Mouse (Mus musculus): ENCODE measurements around the gene Sbno1.

Gene Sbno1

GRCm38 (mm10) chr5:124442628-124443027 is 16.8 kb upstream of the Sbno1 start:
- DNase-seq = no peak

- DNase-seq = no peak
Measured at GRCm38 (mm10) chr5:124440094-124440701, 14.4 kb upstream of the Sbno1 start.

GRCm38 (mm10) chr5:124439447-124440093 is 13.8 kb upstream of the Sbno1 start, which contains the start of gene Kmt5a:
Gene Kmt5a (plus strand): TSS chr5:124439930.
- peak; percentile 97 for DNase-seq

- no peak for DNase-seq
Measured at GRCm38 (mm10) chr5:124438746-124439145, 12.9 kb upstream of the Sbno1 start.

- DNase-seq = no peak
Measured at GRCm38 (mm10) chr5:124438229-124438628, 12.4 kb upstream of the Sbno1 start.

GRCm38 (mm10) chr5:124433048-124433447 is 7.2 kb upstream of the Sbno1 start:
- no peak for DNase-seq

GRCm38 (mm10) chr5:124432398-124433012 is 6.7 kb upstream of the Sbno1 start:
- peak; percentile 78 for DNase-seq

- no peak for DNase-seq
Measured at GRCm38 (mm10) chr5:124426475-124427071, 772 bp upstream of the Sbno1 start.

- no peak for DNase-seq
Measured at GRCm38 (mm10) chr5:124424723-124425411, 934 bp downstream of the Sbno1 start.

GRCm38 (mm10) chr5:124424200-124424722 is 1.5 kb downstream of the Sbno1 start:
- no peak for DNase-seq

- DNase-seq = no peak
Measured at GRCm38 (mm10) chr5:124421786-124422185, 4.0 kb downstream of the Sbno1 start.

- DNase-seq = no peak
Measured at GRCm38 (mm10) chr5:124418903-124419302, 6.9 kb downstream of the Sbno1 start.

- DNase-seq = no peak
Measured at GRCm38 (mm10) chr5:124412163-124412562, 13.6 kb downstream of the Sbno1 start.

- DNase-seq = no peak
Measured at GRCm38 (mm10) chr5:124410808-124411207, 15.0 kb downstream of the Sbno1 start.

GRCm38 (mm10) chr5:124393726-124394125 is 32.1 kb downstream of the Sbno1 start:
- DNase-seq = no peak

- no peak for DNase-seq
Measured at GRCm38 (mm10) chr5:124392412-124392811, 33.4 kb downstream of the Sbno1 start.

GRCm38 (mm10) chr5:124387932-124388331 is 37.9 kb downstream of the Sbno1 start:
- no peak for DNase-seq

GRCm38 (mm10) chr5:124380121-124380520 is 45.7 kb downstream of the Sbno1 start:
- DNase-seq = no peak

- DNase-seq = no peak
Measured at GRCm38 (mm10) chr5:124377149-124377548, 48.7 kb downstream of the Sbno1 start.

- no peak for DNase-seq
Measured at GRCm38 (mm10) chr5:124376401-124376800, 49.4 kb downstream of the Sbno1 start.

- no peak for DNase-seq
Measured at GRCm38 (mm10) chr5:124374298-124374697, 51.5 kb downstream of the Sbno1 start.

GRCm38 (mm10) chr5:124366721-124367120 is 59.1 kb downstream of the Sbno1 start:
- DNase-seq = no peak

- no peak for DNase-seq
Measured at GRCm38 (mm10) chr5:124365754-124366153, 60.0 kb downstream of the Sbno1 start.

Data from layer of hippocampus, adult 9-11 months (tissue).